Mouse (Mus musculus): ENCODE measurements around the gene Pik3r5.

The Pik3r5 gene

GRCm38 (mm10) chr11:68448356-68448755 lies 16.4 kb downstream of the Pik3r5 start:
- DNase-seq (ENCODE audit: low spot score): no peak

GRCm38 (mm10) chr11:68451282-68451735 lies 19.4 kb downstream of the Pik3r5 start:
- no peak for DNase-seq (ENCODE audit: low spot score)

- no peak for DNase-seq (ENCODE audit: low spot score)
Observed at GRCm38 (mm10) chr11:68451747-68452405, 20.0 kb downstream of the Pik3r5 start.

GRCm38 (mm10) chr11:68452740-68453139 lies 20.8 kb downstream of the Pik3r5 start:
- no peak for DNase-seq (ENCODE audit: low spot score)

GRCm38 (mm10) chr11:68453301-68453700 lies 21.4 kb downstream of the Pik3r5 start:
- no peak for DNase-seq (ENCODE audit: low spot score)

GRCm38 (mm10) chr11:68458086-68458485 lies 26.2 kb downstream of the Pik3r5 start:
- no peak for DNase-seq (ENCODE audit: low spot score)

- DNase-seq (ENCODE audit: low spot score): no peak
Observed at GRCm38 (mm10) chr11:68459021-68459420, 27.1 kb downstream of the Pik3r5 start.

- DNase-seq (ENCODE audit: low spot score): no peak
Observed at GRCm38 (mm10) chr11:68459486-68459885, 27.6 kb downstream of the Pik3r5 start.

- no peak for DNase-seq (ENCODE audit: low spot score)
Observed at GRCm38 (mm10) chr11:68462716-68463115, 30.8 kb downstream of the Pik3r5 start.

GRCm38 (mm10) chr11:68464260-68464659 lies 32.3 kb downstream of the Pik3r5 start:
- no peak for DNase-seq (ENCODE audit: low spot score)

- no peak for DNase-seq (ENCODE audit: low spot score)
Observed at GRCm38 (mm10) chr11:68465090-68465489, 33.2 kb downstream of the Pik3r5 start.

- DNase-seq (ENCODE audit: low spot score): no peak
Observed at GRCm38 (mm10) chr11:68467441-68467840, 35.5 kb downstream of the Pik3r5 start.

- no peak for DNase-seq (ENCODE audit: low spot score)
Observed at GRCm38 (mm10) chr11:68467962-68468612, 36.2 kb downstream of the Pik3r5 start.

GRCm38 (mm10) chr11:68468886-68469285 lies 37.0 kb downstream of the Pik3r5 start:
- DNase-seq (ENCODE audit: low spot score): no peak

GRCm38 (mm10) chr11:68472162-68472849 lies 40.4 kb downstream of the Pik3r5 start:
- no peak for DNase-seq (ENCODE audit: low spot score)

- no peak for DNase-seq (ENCODE audit: low spot score)
Observed at GRCm38 (mm10) chr11:68474600-68474999, 42.7 kb downstream of the Pik3r5 start.

- DNase-seq (ENCODE audit: low spot score): no peak
Observed at GRCm38 (mm10) chr11:68475676-68476075, 43.8 kb downstream of the Pik3r5 start.

- DNase-seq (ENCODE audit: low spot score): no peak
Observed at GRCm38 (mm10) chr11:68477661-68478060, 45.7 kb downstream of the Pik3r5 start.

- no peak for DNase-seq (ENCODE audit: low spot score)
Observed at GRCm38 (mm10) chr11:68478574-68478981, 46.7 kb downstream of the Pik3r5 start.

- DNase-seq (ENCODE audit: low spot score): no peak
Observed at GRCm38 (mm10) chr11:68480660-68481059, 48.7 kb downstream of the Pik3r5 start.

GRCm38 (mm10) chr11:68482001-68482400 lies 50.1 kb downstream of the Pik3r5 start:
- no peak for DNase-seq (ENCODE audit: low spot score)

GRCm38 (mm10) chr11:68483213-68483612 lies 51.3 kb downstream of the Pik3r5 start:
- no peak for DNase-seq (ENCODE audit: low spot score)

GRCm38 (mm10) chr11:68484431-68484830 lies 52.5 kb downstream of the Pik3r5 start:
- no peak for DNase-seq (ENCODE audit: low spot score)
